Mouse (Mus musculus) thymus, adult 2 months (tissue): ENCODE measurements around the gene Safb.

Source experiments
- CTCF ChIP-seq: fragments of 200-500 bp; IDR thresholded peaks from 2 replicates; pipeline ENCODE4 v1.5.1; 2012; ENCODE audit warnings: mild to moderate bottlenecking, control low read depth, low read length, moderate library complexity, borderline replicate concordance; ENCODE audit not compliant: control insufficient read depth, poor library complexity, insufficient read depth; ENCODE audit errors: extremely low read depth
- POLR2A ChIP-seq: fragments of 200-500 bp; IDR thresholded peaks from 2 replicates; pipeline ENCODE4 v1.6.1; 2012; ENCODE audit warnings: mild to moderate bottlenecking, low read length, control low read depth, moderate library complexity; ENCODE audit not compliant: control insufficient read depth, poor library complexity, insufficient read depth; ENCODE audit errors: extremely low read depth

DNA sequence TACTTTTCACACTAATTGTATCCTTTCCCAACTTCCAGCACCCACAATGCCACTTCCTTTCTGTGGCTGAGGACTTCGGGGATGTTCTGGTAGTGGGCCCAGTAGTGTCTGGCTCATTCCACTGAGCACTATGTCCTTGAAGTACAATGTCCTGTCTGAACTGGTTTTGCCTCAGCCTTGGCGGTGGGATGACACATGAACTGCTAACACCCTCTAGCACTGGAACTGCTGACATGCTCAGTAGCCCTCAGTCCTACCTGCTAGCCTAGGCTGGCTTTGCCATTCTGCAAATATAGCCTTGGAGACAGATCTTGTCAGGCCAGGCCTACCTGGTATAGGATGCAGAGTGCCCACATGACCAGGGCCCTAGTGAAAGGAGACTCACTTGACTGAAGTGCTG, 22.8 kb upstream of the Safb start:
- TF ChIP-seq CTCF = no peak
- TF ChIP-seq POLR2A = no peak
